Mouse (Mus musculus) left cerebral cortex, postnatal 36 days (tissue): Measurements from ENCODE around the gene Prickle2. TPM values are rescaled to one million over a fixed set of nuclear protein-coding genes. Genes with fewer than 3 reads are reported as not detected.
A peak's percentile ranks its signal among the peaks of the same experiment; 100 is the strongest.

Experiments
- DNase-seq, 2 experiments: peaks; one replicate each; pipeline ENCODE4 v3.0.0; 2021 to 2022; ENCODE audit warnings: low spot score in 2 of 2, mixed read lengths in 1 of 2
- intact Hi-C: fragments of 180-260 bp; cut with DNase I; formaldehyde crosslinking; loops from one replicate; pipeline ENCODE4 v1.15.1; 2025
- total RNA-seq, 2 experiments: library from RNA; stranded (reverse); gene quantifications; 2 replicates each; pipeline ENCODE4 v1.2.3; 2021

Prickle2 gene
- total RNA-seq, 2 experiments from 2014 or later, result 164 to 189 TPM

DNA sequence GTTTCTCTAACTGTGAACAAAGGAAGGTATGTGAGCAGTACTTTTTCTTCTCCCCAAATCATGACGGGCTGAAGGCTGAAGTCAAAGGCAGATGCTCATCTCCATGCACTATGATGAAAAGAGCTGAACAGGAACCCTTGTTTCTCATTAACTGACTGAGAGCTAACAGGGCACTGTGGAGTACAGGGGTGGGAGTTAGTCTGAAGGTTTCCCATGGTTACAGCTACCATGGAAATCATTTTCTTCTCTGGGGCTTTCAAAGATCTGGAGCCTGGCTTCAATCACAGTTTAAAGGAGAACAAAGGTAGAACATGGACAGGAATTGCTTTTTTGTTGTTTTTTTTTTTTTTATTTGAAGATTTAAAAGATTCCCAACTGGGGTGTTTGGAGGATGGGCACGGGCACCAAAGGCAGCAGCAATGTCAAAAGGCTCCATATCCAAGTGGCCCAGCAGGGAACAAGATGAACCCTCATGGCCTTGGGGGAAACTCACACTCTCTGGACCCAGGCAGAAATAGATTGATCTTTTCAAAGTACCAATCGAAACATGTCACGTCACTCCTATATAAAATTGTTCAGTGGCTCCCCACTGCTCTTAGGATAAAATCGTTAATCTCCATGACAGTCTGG is 35.3 kb downstream of the Prickle2 start:
- intact Hi-C loops, result no loop called here
- DNase-seq, result no peak

DNA sequence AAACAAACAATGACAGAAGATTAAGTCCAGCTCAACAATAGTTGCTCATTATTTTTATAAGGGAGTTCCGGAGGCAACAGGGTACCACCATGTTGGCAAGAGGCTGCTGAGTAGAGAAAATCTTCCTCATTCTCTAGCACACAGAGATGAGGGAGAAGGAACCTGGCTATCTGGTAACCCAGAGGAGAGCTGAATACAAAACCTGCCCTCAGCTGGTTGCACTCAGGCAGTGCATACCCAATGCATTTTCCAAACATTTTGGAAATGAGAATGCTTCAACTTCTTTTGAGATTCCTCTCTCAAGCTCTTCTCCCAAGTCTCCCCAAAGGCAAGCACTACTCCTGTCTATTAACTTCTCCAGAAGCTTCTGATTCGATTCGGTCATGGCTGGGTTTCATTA is 36.3 kb downstream of the Prickle2 start:
- no peak for DNase-seq
- intact Hi-C loops, result loop anchor here (5.0 to 10.0 kb wide), 3 partner anchors 58 to 382 kb away; no protein-coding TSS in a partner anchor

DNA sequence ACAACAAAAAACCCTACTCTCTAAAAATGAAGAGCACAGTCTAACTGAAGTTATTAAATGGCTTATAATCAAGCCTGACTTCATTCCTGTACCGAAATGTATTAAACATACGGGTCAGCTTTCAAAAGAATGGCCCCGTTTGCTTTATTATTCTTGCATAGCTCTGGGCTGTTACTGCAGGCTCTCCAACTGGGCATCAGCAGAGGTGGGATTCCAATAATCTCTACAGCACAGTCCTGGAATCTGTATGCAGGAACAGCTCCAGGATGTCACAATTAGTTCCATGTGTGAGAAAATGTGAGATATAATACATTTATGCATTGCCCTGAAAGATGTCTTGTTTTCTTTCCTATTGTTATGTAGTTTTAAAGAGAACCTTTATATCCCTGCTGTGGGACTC is 38.4 kb downstream of the Prickle2 start:
- intact Hi-C loops, result loop anchor here (5.0 to 10.0 kb wide), 3 partner anchors 60 to 380 kb away; no protein-coding TSS in a partner anchor
- no peak for DNase-seq

DNA sequence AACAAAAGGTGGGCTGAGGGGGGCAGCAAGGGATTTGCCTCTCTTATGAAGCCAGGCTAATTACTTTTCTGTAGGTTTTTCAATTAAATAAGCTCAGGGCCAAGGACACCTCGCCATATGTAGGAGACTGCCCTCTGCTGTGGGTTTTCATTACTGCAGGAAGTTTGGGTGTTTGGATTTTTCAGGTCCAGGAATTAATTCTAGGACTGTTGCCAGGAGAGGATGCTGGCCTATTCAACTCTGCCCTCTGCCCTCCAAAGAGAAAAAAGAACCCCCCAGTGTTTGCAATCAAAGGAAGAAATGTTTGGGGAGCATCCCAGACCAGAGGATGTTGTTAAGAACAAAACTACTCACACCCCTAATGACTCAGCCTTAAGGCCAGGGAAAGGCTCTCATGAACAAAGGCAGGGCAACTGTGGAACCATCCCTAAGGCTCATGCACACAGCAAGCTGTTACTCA is 40.4 kb downstream of the Prickle2 start:
- peak; percentile 62 to 79 for DNase-seq
- intact Hi-C loops, result loop anchor here (2.0 to 10.0 kb wide), 4 partner anchors 62 to 378 kb away; no protein-coding TSS in a partner anchor

DNA sequence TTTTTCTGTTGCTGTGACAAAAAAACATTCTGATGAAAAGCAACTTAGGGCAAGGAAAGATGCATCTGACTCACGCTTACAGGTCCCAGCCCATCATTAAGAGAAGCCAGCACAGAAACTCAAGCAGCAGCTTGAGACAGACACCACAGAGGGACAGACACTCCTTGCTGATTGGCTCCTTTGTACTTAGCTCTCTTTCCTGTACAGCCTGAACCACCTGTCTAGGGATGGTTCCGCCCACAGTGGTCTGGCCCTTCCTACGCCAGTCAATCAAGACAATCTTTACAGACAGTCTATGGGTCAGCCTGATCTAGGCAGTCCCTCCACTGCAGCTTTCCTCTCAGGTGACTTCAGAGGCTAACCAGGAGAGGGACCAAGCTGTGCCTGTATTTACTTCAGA is 42.1 kb downstream of the Prickle2 start:
- peak; percentile 54 to 60 for DNase-seq
- intact Hi-C loops, result loop anchor here (2.0 to 10.0 kb wide), 5 partner anchors 57 to 269 kb away; no protein-coding TSS in a partner anchor

DNA sequence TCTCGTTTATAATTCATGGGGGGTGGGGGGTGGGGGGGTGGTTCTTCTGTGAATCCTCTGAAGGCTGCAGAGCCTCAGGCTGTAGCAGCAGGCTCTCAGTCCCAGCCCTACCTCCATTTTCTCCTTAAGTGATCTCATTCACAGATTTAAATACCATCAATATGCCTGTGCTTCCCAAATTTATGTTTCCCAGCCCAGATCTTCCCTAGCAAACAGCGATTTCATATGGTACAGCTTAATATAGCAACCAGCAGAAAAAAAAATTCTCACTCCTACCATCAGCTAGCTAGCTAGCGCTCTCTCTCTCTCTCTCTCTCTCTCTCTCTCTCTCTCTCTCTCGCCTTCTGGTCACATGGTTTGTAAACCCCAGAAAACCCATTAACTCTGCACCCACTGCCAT is 42.5 kb downstream of the Prickle2 start:
- no peak for DNase-seq
- intact Hi-C loops, result loop anchor here (5.0 to 10.0 kb wide), 4 partner anchors 56 to 269 kb away; no protein-coding TSS in a partner anchor

DNA sequence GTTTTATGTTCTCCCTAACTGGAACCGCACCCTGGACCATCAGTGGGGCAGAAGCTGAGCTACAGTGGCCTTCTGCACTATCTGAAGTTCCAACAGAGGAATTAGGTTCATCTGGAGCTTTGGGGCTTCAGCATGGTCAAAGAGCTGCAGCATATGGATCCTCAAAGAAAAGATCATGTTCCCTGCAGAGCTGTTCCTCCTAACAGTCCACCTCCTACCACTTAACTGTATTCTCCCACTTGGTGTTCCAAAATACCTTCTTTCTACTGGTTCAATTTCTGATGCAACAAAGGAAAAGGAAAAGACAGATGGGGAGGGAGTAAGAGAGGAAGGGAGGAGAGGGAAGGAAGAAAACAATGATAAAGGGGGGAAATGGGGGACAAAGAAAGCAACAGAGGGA is 56.9 kb downstream of the Prickle2 start:
- intact Hi-C loops, result no loop called here
- peak in 1 of 2 experiments; percentile 24 for DNase-seq

DNA sequence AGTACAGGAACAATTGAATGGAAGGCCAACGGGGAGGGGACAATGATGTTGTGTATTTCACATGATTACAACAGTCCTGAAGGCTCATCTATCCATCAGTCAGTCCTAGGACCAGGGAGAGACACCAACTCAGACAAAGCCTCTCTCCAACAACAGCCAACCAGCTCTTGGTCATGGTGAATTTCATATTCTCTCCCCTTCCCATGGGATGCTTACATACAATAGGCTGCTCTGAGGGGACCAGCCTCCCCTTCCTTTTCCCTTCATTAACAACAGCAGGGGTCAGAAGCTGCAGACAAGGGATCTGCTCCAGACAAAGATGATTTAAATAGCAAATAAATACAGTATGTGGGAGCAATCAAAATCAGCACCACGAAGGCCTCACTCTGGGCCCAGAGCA is 57.4 kb downstream of the Prickle2 start:
- no peak for DNase-seq
- intact Hi-C loops, result no loop called here

DNA sequence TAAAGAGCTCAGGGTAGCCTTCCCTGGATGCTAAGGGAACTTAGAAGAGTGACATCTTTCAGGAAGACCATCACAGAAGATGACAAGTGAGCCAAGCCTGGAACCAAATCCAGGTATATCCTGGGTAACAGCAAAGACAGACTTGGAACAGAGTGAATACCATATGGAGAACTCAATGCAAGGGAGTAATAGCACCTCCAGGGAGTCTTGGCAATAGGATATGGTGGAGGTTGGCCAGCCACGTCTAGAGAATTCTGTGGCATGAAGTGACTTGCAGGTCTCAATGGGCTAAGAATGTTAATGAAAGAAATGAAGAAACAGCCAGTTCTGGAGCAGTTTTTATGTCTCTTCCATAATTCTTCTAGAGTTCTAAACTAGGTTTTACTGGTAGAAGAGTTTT is 63.0 kb downstream of the Prickle2 start:
- intact Hi-C loops, result loop anchor here (5.0 kb wide), 2 partner anchors 36 to 166 kb away; no protein-coding TSS in a partner anchor
- peak; percentile 43 to 52 for DNase-seq

DNA sequence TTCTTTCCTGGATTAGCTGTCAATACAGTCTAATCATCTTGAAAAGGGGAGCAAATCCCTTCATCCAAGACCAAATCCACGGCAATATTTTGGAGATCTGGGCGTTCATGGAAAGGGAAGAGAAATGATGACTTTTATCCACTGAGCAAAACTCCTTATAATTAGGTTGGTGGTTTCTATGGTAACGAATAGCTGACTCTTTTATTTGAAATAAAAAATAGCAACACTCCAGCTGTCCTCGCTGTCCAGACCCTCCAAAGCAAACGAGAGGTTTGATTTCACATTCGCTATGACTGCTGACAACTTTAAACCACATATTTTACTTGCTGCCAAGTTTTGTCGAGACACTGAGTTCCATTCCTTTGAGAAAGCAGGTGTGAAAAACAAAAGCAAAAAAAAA is 64.0 kb downstream of the Prickle2 start:
- no peak for DNase-seq
- intact Hi-C loops, result loop anchor here (5.0 kb wide), 2 partner anchors 35 to 165 kb away; no protein-coding TSS in a partner anchor

DNA sequence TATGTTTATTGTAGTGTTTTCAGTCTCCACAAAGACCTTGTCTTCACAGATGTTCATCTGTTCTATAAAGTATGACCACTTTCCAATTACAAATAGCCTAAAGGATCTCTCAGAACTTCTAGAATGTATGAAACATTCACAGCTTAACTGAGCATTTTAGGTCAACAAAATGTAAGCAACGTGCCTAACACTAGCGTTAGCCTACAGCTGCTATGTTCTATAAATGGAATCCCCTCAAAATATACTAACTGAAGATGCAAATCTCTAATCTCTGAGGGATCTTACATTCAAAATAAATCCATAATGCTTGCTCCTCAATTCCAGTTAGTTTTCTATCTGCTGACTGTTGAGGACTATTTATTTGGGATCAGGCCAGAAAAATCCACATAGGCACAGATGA is 65.1 kb downstream of the Prickle2 start:
- intact Hi-C loops, result loop anchor here (5.0 kb wide), 2 partner anchors 34 to 164 kb away; no protein-coding TSS in a partner anchor
- no peak for DNase-seq

DNA sequence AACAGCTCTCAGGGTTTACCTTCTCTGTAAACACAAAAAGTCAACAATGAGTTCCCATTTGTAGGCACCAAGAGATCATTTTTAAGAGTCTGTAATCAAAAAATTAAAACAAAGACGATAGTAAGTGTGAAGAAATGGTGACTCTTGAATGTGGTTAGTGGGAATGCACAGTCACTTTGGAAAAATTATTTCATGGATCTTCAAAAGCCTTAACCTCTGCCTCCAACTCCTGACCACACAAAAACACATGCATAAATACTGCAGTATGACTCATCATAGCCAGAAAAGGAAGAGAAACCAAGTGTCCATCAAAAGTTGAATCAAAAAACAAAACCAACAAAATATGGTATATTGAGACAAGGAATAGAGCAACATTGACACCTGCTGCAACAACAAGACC is 69.5 kb downstream of the Prickle2 start:
- no peak for DNase-seq
- intact Hi-C loops, result no loop called here

DNA sequence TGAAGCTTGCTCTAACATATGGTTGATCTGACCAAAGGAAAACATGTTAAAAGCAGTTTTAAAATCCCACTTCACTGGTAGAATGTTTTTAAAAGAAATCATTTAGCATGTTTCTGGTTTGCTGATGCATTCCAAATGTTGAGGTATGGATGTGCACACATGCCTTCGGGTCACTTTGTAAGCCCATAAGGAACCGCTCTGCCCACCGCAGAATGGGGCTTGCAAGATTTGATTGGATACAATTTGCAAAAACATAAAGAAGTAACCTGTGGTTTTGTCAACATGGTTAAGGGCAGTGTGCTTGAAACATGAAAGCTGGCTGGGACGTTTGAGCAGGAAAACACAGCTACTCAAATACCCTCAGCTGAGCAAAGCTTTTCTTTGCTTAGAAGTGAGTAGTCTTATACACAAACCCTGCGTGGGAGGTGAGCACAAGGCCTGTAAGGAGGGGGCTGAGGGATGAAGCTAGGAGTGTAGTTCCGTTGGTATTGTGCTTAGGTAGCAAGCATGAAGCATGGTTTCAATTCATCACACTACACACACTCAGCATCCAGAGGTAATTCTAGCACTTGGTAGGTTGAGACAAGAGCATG is 71.0 kb downstream of the Prickle2 start:
- no peak for DNase-seq
- intact Hi-C loops, result no loop called here

DNA sequence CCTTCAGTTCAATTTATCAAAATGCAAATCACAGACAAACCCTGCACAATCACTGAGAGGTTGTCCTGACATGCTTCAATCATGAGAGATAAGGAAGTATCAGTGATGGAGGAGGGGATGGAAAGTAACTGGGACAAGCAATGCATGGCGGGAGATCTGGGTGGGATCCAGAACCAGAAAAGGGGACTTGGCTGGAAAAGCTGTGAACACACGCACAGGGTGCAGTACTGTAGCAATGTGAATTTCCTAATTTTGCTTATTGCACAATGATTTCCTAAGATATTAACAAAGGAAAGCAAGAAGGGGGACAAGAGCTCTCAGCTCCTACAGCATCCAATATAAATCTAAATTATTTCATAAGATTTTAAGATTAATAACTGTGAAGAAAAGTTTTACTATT is 75.0 kb downstream of the Prickle2 start:
- intact Hi-C loops, result no loop called here
- DNase-seq, result no peak

DNA sequence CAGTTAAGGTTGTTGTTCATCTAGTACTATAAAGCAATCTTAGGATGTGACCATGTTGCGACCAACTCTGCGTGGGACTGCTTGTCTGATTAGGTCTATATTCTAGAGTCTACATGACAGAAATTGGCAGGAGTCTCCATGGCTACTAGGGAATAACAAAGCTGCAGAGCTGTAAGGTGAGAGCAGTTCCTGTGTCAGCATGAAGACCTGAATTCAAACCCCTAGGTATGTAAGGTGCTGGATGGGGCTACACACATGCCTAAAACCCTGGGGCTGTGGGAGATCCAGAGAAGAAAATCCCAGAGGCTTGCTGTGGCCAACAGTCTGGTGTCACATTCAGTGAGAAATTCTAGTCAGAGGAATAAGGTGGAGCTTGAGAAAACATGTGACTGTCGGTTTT is 78.2 kb downstream of the Prickle2 start:
- DNase-seq, result no peak
- intact Hi-C loops, result no loop called here

DNA sequence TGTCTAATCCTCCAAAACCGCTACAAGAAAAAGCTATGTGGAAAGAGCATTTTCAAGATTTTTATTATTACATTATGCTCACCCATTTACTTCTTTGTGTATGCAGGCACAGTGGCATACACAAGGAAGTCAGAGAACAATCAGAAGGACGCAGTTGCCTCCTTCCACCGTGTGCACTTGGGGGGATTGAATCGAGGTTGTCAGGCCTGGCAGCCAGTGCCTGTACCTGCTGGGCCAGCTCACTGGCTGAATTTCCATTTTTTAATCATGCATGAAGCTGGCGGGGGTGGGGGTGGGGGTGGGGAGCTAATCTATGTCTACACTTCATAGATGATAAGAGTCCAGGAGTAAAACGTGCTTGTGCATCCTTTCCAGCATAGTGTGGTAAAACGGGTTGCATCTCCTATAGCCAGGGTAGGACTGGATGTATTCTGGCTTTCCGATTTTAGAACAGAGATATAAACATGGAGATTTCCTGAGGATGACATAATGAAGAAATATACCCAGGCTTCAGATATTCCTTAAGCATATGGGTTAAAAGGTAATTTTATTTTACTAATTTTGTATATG is 78.8 kb downstream of the Prickle2 start:
- intact Hi-C loops, result no loop called here
- DNase-seq, result no peak

DNA sequence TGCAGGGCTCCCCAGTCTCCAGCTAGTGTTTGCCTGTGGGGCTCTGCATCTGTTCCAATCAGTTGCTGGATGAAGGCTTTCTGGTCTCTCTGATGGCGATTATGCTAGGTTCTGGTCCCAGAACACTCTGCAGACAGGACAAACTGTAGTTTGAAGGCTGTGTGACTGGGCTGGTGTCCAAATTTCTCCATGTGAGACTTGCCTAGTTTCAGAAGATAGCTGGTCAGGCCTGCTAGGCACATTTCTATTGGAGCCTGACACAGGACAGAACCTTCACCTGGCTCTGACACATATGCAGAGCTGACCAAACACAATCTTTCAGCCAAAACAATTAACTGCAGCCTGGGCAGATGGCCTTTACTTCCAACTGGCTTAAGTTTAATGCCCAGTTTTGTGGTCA is 80.0 kb downstream of the Prickle2 start:
- intact Hi-C loops, result no loop called here
- no peak for DNase-seq

DNA sequence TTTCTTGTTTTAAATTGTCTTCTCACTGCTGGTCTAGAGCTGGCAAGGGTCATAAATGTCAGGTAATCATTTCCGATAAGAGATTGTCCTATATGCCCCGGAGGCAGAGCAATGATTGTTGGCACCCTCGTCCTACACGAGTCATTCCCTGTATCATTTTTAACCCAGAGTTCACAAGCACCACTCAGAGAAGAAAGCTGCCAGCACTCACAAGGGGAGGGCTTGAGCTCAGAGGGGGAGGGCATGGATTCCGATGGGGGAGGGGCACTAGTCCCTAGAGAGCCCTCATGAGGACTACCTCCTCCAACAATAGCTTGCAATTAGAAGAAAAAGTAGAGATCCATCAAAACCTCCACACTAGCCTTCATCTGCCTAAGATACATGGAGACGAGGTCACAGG is 81.6 kb downstream of the Prickle2 start:
- no peak for DNase-seq
- intact Hi-C loops, result no loop called here

DNA sequence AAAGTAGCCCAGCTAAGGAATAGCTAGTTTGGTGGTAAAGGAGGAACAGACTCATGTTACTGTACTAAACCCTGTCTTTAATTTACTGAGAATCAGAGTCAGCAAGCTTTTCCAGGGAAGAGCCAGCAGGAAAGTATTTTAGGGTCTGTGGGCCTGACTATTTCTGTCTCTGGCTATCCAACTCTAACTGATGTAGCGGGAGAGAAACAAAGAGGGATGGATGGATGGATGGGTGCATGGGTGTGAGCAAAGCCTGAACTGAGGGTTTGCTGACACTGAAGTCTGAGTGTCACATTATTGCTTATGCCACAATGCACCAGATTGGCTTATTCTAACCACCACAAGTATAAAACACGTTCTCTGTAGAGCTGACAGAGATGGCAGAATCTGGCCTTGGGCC is 88.8 kb downstream of the Prickle2 start:
- intact Hi-C loops, result no loop called here
- DNase-seq, result no peak

DNA sequence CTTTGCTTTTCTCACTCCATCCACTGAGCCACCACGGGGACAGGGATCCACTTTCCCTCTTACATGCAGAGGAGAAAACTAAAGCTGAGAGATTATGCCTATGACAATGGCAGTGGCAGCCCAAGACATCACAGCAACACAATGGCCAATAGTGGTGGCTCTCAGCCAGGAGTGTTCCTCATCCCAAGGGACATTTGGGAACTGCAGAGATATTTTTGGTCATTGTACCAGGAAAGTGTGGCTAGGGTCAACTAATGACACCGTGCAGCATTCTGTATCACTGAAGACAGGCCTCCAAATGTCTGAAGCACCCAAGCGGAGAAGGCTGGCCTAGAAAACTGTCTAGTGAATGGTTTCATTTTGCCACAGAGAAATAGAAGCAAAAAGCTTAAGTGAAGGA is 91.2 kb downstream of the Prickle2 start:
- intact Hi-C loops, result no loop called here
- no peak for DNase-seq
